Mouse (Mus musculus) megakaryocyte, embryonic 14.5 days (primary cell): ENCODE data around the gene Dnm2. TPM values are rescaled to one million over a fixed set of nuclear protein-coding genes. Genes with fewer than 3 reads are reported as not detected.

ENCODE experiments used
- H3K27me3 ChIP-seq: replicated peaks from 2 replicates; pipeline ENCODE3; 2012; ENCODE audit warnings: inconsistent platforms
- H3K36me3 ChIP-seq: replicated peaks from 2 replicates; pipeline ENCODE3; 2012; ENCODE audit warnings: low read length, inconsistent platforms, mixed read lengths
- H3K4me1 ChIP-seq: 2 replicates; pipeline ENCODE4 v1.6.1; 2012; ENCODE audit warnings: inconsistent platforms
- H3K4me3 ChIP-seq: replicated peaks from 2 replicates; pipeline ENCODE3; 2012; ENCODE audit warnings: moderate library complexity, mild to moderate bottlenecking, inconsistent platforms
- H3K9me3 ChIP-seq: 2 replicates; pipeline ENCODE4 v1.6.1; 2012; ENCODE audit warnings: inconsistent platforms
- FLI1 ChIP-seq: IDR thresholded peaks from 2 replicates; pipeline ENCODE4 v1.6.1; 2012; ENCODE audit warnings: low read length, inconsistent platforms, mixed read lengths
- GATA1 ChIP-seq: IDR thresholded peaks from 3 replicates; pipeline ENCODE4 v1.6.1; 2012; ENCODE audit warnings: mixed read lengths, low read length, inconsistent platforms, borderline replicate concordance
- polyA plus RNA-seq: library from polyadenylated mRNA; stranded (reverse); fragments of >175 nt; gene quantifications from 2 replicates; pipeline ENCODE4 v1.2.3, GENCODE M21; 2012; ENCODE audit warnings: low replicate concordance; ENCODE audit not compliant: insufficient read depth

Dnm2 gene
- polyA plus RNA-seq: 714 and 929 TPM in 2 replicates

DNA sequence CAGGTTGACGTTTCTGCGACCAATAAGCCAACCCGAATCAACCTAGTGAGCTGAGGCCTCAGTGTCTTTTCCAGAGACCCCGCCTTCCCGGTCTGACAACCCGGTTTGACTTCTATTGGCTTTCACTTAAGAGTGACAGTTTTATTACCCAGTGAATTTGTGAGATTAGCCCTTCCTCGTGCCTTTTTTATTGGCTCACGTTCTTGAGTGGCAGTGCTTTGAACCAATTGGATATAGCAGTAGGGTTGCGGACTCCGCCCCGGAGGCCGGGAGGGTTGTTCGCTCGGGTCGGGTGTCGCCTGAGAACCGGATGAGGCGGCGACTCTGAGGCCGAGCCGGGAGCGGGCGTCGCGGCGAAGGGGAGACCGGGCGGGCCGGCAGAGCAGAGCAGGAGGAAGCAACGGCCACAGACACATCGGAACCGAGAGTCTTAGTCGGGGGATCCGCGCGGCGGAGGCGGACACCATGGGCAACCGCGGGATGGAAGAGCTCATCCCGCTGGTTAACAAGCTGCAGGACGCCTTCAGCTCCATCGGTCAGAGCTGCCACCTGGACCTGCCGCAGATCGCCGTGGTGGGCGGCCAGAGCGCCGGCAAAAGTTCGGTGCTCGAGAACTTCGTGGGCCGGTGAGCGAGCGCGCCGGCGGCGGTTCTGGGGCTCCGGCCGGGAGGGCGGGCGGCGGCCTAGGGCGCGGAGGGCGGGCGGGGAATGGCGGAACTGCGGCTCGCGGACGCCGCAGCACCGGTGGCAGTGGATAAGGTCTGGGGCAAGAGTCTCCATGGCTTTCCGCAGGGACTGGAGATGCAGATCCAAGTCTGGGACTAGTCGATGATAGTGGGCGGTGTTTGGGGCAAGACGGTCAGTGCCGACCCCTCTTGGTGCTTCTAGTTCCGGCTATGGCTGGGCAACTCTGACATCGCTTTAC lies at the start of gene Dnm2:
Gene Dnm2 (plus strand): TSS at position 278 of the 925 bp plus-strand sequence.
- Histone ChIP-seq H3K4me1 (peaks cover 65% of the 10 kb centered on the region), H3K27me3 (no peaks in the 10 kb centered on the region), H3K4me3 (peak within 1 kb of the TSS; percentile 99), H3K36me3 (peaks cover 58% of the 10 kb centered on the region), H3K9me3 (no peaks in the 10 kb centered on the region)
- TF ChIP-seq FLI1 (no peak), GATA1 (no peak)

DNA sequence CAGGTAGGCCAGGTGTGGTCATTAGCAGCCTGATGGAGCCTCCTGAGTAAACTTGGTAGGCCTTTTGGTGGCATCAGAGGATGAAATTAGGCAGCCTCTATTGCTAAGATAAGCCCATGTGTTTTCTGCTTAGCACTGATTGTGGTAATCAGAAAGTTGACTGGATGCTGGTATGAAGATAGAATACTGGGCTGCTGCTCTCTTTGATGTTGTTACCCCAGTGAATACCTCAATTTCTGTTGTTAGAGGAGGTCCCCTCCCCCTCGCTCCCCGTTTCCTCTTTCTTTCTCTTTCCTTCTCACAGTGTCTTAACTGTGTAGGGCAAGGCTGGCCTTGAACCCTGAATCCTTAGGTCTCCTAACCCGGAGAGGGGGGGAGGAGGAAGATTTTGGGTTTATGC lies 45.5 kb upstream of the Dnm2 start:
- H3K36me3 ChIP-seq: peaks cover 76% of the 10 kb centered on the region

DNA sequence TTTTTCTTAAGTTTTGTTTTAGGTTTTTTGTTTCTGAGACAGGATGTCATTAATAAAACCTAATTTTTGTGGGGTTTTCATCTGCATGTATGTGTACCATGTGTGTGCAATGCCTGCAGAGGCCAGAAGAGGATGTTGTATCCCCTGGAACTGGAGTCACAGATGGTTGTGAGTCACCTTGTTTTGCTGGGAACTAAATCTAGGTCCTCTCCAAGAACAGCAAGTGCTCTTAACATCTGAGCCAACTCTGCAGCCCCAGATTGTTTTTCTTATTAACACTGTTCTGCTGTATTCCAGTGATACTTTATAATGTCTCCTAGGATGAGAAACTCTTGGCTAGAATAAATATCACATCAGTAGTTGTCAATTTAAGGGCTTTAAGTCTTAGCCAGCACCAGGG lies 43.8 kb upstream of the Dnm2 start:
- TF ChIP-seq GATA1 (no peak), FLI1 (no peak)
- peaks cover 68% of the 10 kb centered on the region for H3K36me3 ChIP-seq

More for the DNA sequence above, 45.5 kb upstream of the Dnm2 start:
- H3K9me3 ChIP-seq: no peaks in the 10 kb centered on the region
- peaks cover 68% of the 10 kb centered on the region for H3K4me1 ChIP-seq
- no peak overlapping the region for H3K4me3 ChIP-seq
- H3K27me3 ChIP-seq: no peaks in the 10 kb centered on the region
- no peak for TF ChIP-seq GATA1
- no peak for TF ChIP-seq FLI1

GRCm38 (mm10) chr9:21383966-21384365 lies 40.7 kb upstream of the Dnm2 start:
- H3K9me3 ChIP-seq: no peaks in the 10 kb centered on the region
- no peaks in the 10 kb centered on the region for H3K27me3 ChIP-seq
- no peak overlapping the region for H3K4me3 ChIP-seq
- H3K36me3 ChIP-seq: peaks cover 69% of the 10 kb centered on the region
- peaks cover 56% of the 10 kb centered on the region for H3K4me1 ChIP-seq
- no peak for TF ChIP-seq GATA1
- TF ChIP-seq FLI1: no peak

More for the DNA sequence above, 43.8 kb upstream of the Dnm2 start:
- Histone ChIP-seq H3K4me3 (no peak overlapping the region), H3K4me1 (peaks cover 71% of the 10 kb centered on the region), H3K27me3 (no peaks in the 10 kb centered on the region), H3K9me3 (no peaks in the 10 kb centered on the region)

DNA sequence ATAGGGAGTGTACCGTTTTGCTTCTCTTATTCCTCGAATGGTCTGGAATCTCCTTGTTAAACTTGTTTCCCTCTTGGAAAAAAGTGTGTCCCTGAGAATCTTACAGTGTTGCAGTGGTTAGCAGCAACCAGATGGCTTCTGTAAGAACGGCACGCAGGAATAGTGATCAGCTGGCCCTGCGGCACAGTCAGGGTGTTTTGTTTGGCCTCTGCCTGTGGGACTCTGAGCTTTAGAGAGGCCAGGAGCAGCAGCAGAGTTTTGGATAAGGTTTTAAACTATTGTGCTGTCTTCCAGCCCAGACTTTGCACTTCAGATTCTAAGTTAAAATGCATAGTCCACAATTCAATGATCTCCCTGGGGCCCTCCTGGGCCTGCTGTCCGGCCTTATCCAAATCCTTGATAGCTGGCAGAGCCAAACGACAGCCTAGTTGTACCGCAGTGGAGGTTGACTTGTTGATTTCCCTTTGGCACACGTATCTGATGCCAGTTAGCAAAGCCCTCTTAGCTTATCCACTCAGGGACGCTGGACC lies 32.0 kb upstream of the Dnm2 start:
- Histone ChIP-seq H3K4me1 (peaks cover 7% of the 10 kb centered on the region; the same call in 1 of the 2 replicates), H3K4me3 (no peak overlapping the region), H3K27me3 (no peaks in the 10 kb centered on the region), H3K9me3 (no peaks in the 10 kb centered on the region), H3K36me3 (peaks cover 97% of the 10 kb centered on the region)
- TF ChIP-seq GATA1 (no peak), FLI1 (no peak)

GRCm38 (mm10) chr9:21395692-21396091 lies 29.0 kb upstream of the Dnm2 start:
- peaks cover 99% of the 10 kb centered on the region for H3K36me3 ChIP-seq
- H3K4me3 ChIP-seq: no peak overlapping the region
- no peaks in the 10 kb centered on the region for H3K27me3 ChIP-seq
- H3K4me1 ChIP-seq: no peaks in the 10 kb centered on the region
- H3K9me3 ChIP-seq: no peaks in the 10 kb centered on the region
- TF ChIP-seq FLI1 (no peak), GATA1 (no peak)

DNA sequence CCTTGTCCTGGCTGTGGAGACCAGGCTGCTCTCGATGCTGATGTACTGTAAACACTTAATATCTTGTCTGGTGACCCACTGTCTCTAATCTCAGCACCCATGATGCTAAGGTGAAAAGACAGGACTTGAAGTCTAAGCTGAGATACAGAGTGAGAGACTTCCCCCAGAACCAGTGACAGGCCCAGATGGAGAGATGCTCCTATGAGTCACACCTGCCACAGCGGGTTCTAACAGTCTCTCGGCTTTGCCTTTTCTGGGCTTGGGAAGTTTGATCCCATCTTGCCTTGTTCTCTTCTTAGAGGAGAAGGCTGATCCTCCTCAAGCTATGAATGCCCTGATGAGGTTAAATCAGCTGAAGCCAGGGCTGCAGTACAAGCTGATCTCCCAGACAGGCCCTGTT lies 27.5 kb upstream of the Dnm2 start:
- H3K36me3 ChIP-seq: peaks cover 99% of the 10 kb centered on the region
- H3K9me3 ChIP-seq: no peaks in the 10 kb centered on the region
- TF ChIP-seq GATA1 (no peak), FLI1 (no peak)
- H3K4me3 ChIP-seq: no peak overlapping the region
- H3K27me3 ChIP-seq: no peaks in the 10 kb centered on the region
- H3K4me1 ChIP-seq: no peaks in the 10 kb centered on the region

GRCm38 (mm10) chr9:21401042-21401441 lies 23.7 kb upstream of the Dnm2 start:
- Histone ChIP-seq H3K36me3 (peaks cover 99% of the 10 kb centered on the region), H3K9me3 (no peaks in the 10 kb centered on the region), H3K27me3 (no peaks in the 10 kb centered on the region), H3K4me3 (no peak overlapping the region), H3K4me1 (peaks cover 3% of the 10 kb centered on the region; the same call in 1 of the 2 replicates)
- TF ChIP-seq FLI1: no peak
- TF ChIP-seq GATA1: no peak

DNA sequence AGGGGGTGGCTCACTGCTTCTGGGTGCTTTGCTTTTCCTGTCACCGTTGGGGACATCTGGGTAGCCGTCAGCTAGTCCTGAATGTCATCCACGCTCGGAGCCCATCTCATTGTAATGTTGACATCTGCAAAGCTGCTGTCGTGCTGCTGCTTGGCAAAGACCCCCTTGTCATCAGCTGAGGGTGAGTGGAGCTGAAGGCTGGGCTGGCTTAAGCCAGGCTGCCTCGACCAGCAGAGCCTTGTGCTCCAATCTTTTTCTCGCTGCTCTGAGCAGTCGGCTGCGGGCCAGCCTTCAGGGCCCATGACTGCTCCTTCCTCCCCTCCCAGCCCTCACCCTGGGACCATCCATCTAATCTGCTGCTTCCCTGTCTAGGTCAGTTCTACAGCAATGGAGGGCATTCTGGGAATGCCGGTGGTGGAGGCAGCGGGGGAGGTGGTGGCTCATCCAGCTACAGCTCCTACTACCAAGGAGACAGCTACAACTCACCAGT lies 21.9 kb upstream of the Dnm2 start:
- Histone ChIP-seq H3K4me1 (peaks cover 3% of the 10 kb centered on the region; the same call in 1 of the 2 replicates), H3K27me3 (no peaks in the 10 kb centered on the region), H3K4me3 (no peak overlapping the region), H3K36me3 (peaks cover 94% of the 10 kb centered on the region), H3K9me3 (no peaks in the 10 kb centered on the region)
- TF ChIP-seq FLI1: no peak
- no peak for TF ChIP-seq GATA1

GRCm38 (mm10) chr9:21403745-21404144 lies 21.0 kb upstream of the Dnm2 start:
- no peak for TF ChIP-seq GATA1
- TF ChIP-seq FLI1: no peak

More at GRCm38 (mm10) chr9:21403745-21404144, 21.0 kb upstream of the Dnm2 start:
- peaks cover 3% of the 10 kb centered on the region; the same call in 1 of the 2 replicates for H3K4me1 ChIP-seq
- H3K9me3 ChIP-seq: no peaks in the 10 kb centered on the region
- no peaks in the 10 kb centered on the region for H3K27me3 ChIP-seq
- no peak overlapping the region for H3K4me3 ChIP-seq
- peaks cover 84% of the 10 kb centered on the region for H3K36me3 ChIP-seq
